Mouse (Mus musculus) lung, postnatal 0 days (tissue): ENCODE measurements around the gene Spink4.

Source experiments
- CTCF ChIP-seq: IDR thresholded peaks from 2 replicates; pipeline ENCODE4 v1.5.1; 2016; ENCODE audit warnings: antibody characterized with exemption, mild to moderate bottlenecking
- EP300 ChIP-seq: IDR thresholded peaks from 2 replicates; pipeline ENCODE4 v1.6.1; 2016; ENCODE audit warnings: antibody characterized with exemption, mild to moderate bottlenecking, control low read depth

- TF ChIP-seq CTCF: no peak
- no peak for TF ChIP-seq EP300
Measured at GRCm38 (mm10) chr4:40974011-40974410, 54.2 kb downstream of the Spink4 start.
